Mouse (Mus musculus) limb, embryonic 15.5 days (tissue): ENCODE measurements around the gene Gm17087. TPM values are rescaled to one million over a fixed set of nuclear protein-coding genes. Genes with fewer than 3 reads are reported as not detected.

Experiments used
- ATAC-seq: fragments of 200-750 bp; cut with Nextera tagmentation; 2 replicates; pipeline ENCODE4 v1.8.0; 2017; ENCODE audit warnings: low read depth, moderate TSS enrichment; ENCODE audit not compliant: insufficient number of reproducible peaks, low FRiP score, low TSS enrichment
- H3K27ac ChIP-seq: fragments of 300-500 bp; sonication (generic); 2 replicates; pipeline ENCODE4 v1.5.1; 2015; ENCODE audit warnings: moderate library complexity, mild to moderate bottlenecking, inconsistent platforms
- H3K27me3 ChIP-seq: fragments of 300-500 bp; sonication (generic); 2 replicates; pipeline ENCODE4 v1.6.1; 2015; ENCODE audit warnings: inconsistent platforms
- H3K36me3 ChIP-seq: fragments of 300-500 bp; sonication (generic); 2 replicates; pipeline ENCODE4 v1.6.1; 2015; ENCODE audit warnings: inconsistent platforms
- H3K4me1 ChIP-seq: fragments of 300-500 bp; sonication (generic); 2 replicates; pipeline ENCODE4 v1.6.1; 2015; ENCODE audit warnings: inconsistent platforms
- H3K4me2 ChIP-seq: fragments of 300-500 bp; sonication (generic); 2 replicates; pipeline ENCODE4 v1.6.1; 2015; ENCODE audit warnings: mild to moderate bottlenecking, inconsistent platforms
- H3K4me3 ChIP-seq: fragments of 300-500 bp; sonication (generic); 2 replicates; pipeline ENCODE4 v1.5.1; 2015; ENCODE audit warnings: mild to moderate bottlenecking, inconsistent platforms
- H3K9ac ChIP-seq: fragments of 300-500 bp; sonication (generic); 2 replicates; pipeline ENCODE4 v1.6.1; 2015; ENCODE audit warnings: inconsistent platforms
- H3K9me3 ChIP-seq: fragments of 300-500 bp; sonication (generic); 2 replicates; pipeline ENCODE4 v1.6.1; 2016; ENCODE audit warnings: inconsistent platforms
- WGBS: fragments of 180-500 bp; shearing (Covaris S2); methylation state at CpG from one replicate; pipeline ENCODE4 v1.1.7; 2015; 5-methylcytosine and 5-hydroxymethylcytosine counted together
- polyA plus RNA-seq: library from polyadenylated mRNA; unstranded; fragments of >200 nt; fragmentation: Nextera tagmentation; extraction: Ambion mirVana; gene quantifications from 2 replicates; pipeline ENCODE4 v1.2.1, GENCODE M21; 2015

Gene Gm17087
- polyA plus RNA-seq, 1 experiment from 2014 or later = not detected

GRCm38 (mm10) chr17:8562101-8562885 lies 4.5 kb downstream of the Gm17087 start:
- Histone ChIP-seq H3K4me1 (no peaks in the 10 kb centered on the region), H3K4me2 (no peak overlapping the region), H3K27me3 (no peaks in the 10 kb centered on the region), H3K27ac (no peak overlapping the region), H3K4me3 (no peak overlapping the region), H3K9ac (no peak overlapping the region), H3K36me3 (no peaks in the 10 kb centered on the region), H3K9me3 (no peaks in the 10 kb centered on the region)
- no peak for ATAC-seq
- WGBS = 82% methylated on average over 14 of the region's 14 CpGs

- no peak for ATAC-seq
- Histone ChIP-seq H3K4me3 (no peak overlapping the region), H3K4me1 (no peaks in the 10 kb centered on the region; the same call in 1 of the 2 replicates), H3K27me3 (no peaks in the 10 kb centered on the region), H3K9ac (no peak overlapping the region), H3K27ac (no peak overlapping the region), H3K36me3 (no peaks in the 10 kb centered on the region), H3K4me2 (no peak overlapping the region), H3K9me3 (no peaks in the 10 kb centered on the region)
- WGBS = 76% methylated on average over 8 of the region's 8 CpGs
Measured at GRCm38 (mm10) chr17:8557926-8558325, 8.8 kb downstream of the Gm17087 start.

GRCm38 (mm10) chr17:8556223-8556622 lies 10.5 kb downstream of the Gm17087 start:
- no peaks in the 10 kb centered on the region for H3K36me3 ChIP-seq
- no peak overlapping the region for H3K27ac ChIP-seq
- H3K4me3 ChIP-seq = no peak overlapping the region
- ATAC-seq = no peak
- H3K9ac ChIP-seq = no peak overlapping the region
- 75% methylated on average over 6 of the region's 6 CpGs for WGBS
- H3K27me3 ChIP-seq = no peaks in the 10 kb centered on the region
- peaks cover 3% of the 10 kb centered on the region; the same call in 1 of the 2 replicates for H3K4me1 ChIP-seq
- no peak overlapping the region for H3K4me2 ChIP-seq
- no peaks in the 10 kb centered on the region for H3K9me3 ChIP-seq

GRCm38 (mm10) chr17:8555785-8556184 lies 11.0 kb downstream of the Gm17087 start:
- H3K4me2 ChIP-seq = no peak overlapping the region
- no peaks in the 10 kb centered on the region for H3K27me3 ChIP-seq
- H3K9ac ChIP-seq = no peak overlapping the region
- H3K4me3 ChIP-seq = no peak overlapping the region
- no peaks in the 10 kb centered on the region for H3K36me3 ChIP-seq
- H3K9me3 ChIP-seq = no peaks in the 10 kb centered on the region
- H3K27ac ChIP-seq = no peak overlapping the region
- peaks cover 3% of the 10 kb centered on the region; the same call in 1 of the 2 replicates for H3K4me1 ChIP-seq
- WGBS = 72% methylated on average over 9 of the region's 9 CpGs
- ATAC-seq = no peak

- Histone ChIP-seq H3K27ac (no peak overlapping the region), H3K9me3 (no peaks in the 10 kb centered on the region), H3K4me1 (peaks cover 3% of the 10 kb centered on the region; the same call in 1 of the 2 replicates), H3K27me3 (no peaks in the 10 kb centered on the region), H3K9ac (no peak overlapping the region), H3K4me3 (no peak overlapping the region), H3K4me2 (no peak overlapping the region), H3K36me3 (no peaks in the 10 kb centered on the region)
- no peak for ATAC-seq
- WGBS = 78% methylated on average over 6 of the region's 6 CpGs
Measured at GRCm38 (mm10) chr17:8554219-8554618, 12.5 kb downstream of the Gm17087 start.

GRCm38 (mm10) chr17:8553601-8554000 lies 13.1 kb downstream of the Gm17087 start:
- Histone ChIP-seq H3K9ac (no peak overlapping the region), H3K27me3 (no peaks in the 10 kb centered on the region), H3K4me2 (no peak overlapping the region), H3K9me3 (no peaks in the 10 kb centered on the region), H3K36me3 (no peaks in the 10 kb centered on the region), H3K4me3 (no peak overlapping the region), H3K27ac (no peak overlapping the region), H3K4me1 (peaks cover 3% of the 10 kb centered on the region; the same call in 1 of the 2 replicates)
- ATAC-seq = no peak
- 76% methylated on average over 3 of the region's 3 CpGs for WGBS

GRCm38 (mm10) chr17:8552346-8553035 lies 14.3 kb downstream of the Gm17087 start:
- WGBS = 72% methylated on average over 8 of the region's 8 CpGs

GRCm38 (mm10) chr17:8551641-8552040 lies 15.1 kb downstream of the Gm17087 start:
- Histone ChIP-seq H3K9ac (no peak overlapping the region), H3K4me3 (no peak overlapping the region), H3K4me2 (no peak overlapping the region), H3K36me3 (no peaks in the 10 kb centered on the region), H3K4me1 (peaks cover 3% of the 10 kb centered on the region; the same call in 1 of the 2 replicates), H3K27me3 (no peaks in the 10 kb centered on the region), H3K9me3 (no peaks in the 10 kb centered on the region), H3K27ac (no peak overlapping the region)
- ATAC-seq = no peak
- WGBS = 60% methylated on average over 3 of the region's 3 CpGs

More at GRCm38 (mm10) chr17:8552346-8553035, 14.3 kb downstream of the Gm17087 start:
- Histone ChIP-seq H3K27ac (no peak overlapping the region), H3K27me3 (no peaks in the 10 kb centered on the region), H3K9ac (no peak overlapping the region), H3K4me3 (no peak overlapping the region), H3K4me2 (no peak overlapping the region), H3K4me1 (peaks cover 3% of the 10 kb centered on the region; the same call in 1 of the 2 replicates), H3K36me3 (no peaks in the 10 kb centered on the region), H3K9me3 (no peaks in the 10 kb centered on the region)
- ATAC-seq = no peak

GRCm38 (mm10) chr17:8548733-8549132 lies 18.0 kb downstream of the Gm17087 start:
- 88% methylated on average over 4 of the region's 4 CpGs for WGBS
- Histone ChIP-seq H3K4me3 (no peak overlapping the region), H3K9ac (no peak overlapping the region), H3K9me3 (no peaks in the 10 kb centered on the region), H3K4me2 (no peak overlapping the region), H3K27me3 (no peaks in the 10 kb centered on the region), H3K36me3 (no peaks in the 10 kb centered on the region), H3K4me1 (peaks cover 3% of the 10 kb centered on the region; the same call in 1 of the 2 replicates), H3K27ac (no peak overlapping the region)
- ATAC-seq = no peak

DNA sequence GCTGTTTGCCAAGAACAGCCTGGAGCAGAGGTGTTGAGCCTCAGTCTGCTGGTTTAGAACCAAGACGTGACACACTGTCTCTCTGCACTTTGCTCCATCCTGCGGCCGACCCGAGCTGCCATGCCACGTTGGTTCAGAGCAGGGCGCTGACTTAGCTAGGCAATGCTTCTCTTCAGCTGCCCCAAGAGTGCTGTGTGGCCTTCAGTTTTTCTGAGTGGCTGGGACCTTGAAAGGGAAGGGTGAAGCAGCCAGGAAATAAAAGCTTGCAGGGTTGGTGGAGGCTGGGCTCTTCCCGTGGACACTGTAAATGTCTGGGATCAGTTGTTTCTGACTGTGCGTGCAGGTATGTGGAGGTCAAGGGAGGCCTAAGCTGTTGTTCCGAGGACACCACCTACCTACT lies 20.4 kb downstream of the Gm17087 start:
- H3K4me1 ChIP-seq = peaks cover 7% of the 10 kb centered on the region; the same call in 1 of the 2 replicates
- no peak overlapping the region for H3K9ac ChIP-seq

GRCm38 (mm10) chr17:8541974-8542538 lies 24.7 kb downstream of the Gm17087 start:
- Histone ChIP-seq H3K4me1 (peaks cover 7% of the 10 kb centered on the region; the same call in 1 of the 2 replicates), H3K4me2 (no peak overlapping the region), H3K27me3 (no peaks in the 10 kb centered on the region), H3K4me3 (no peak overlapping the region), H3K9ac (no peak overlapping the region), H3K36me3 (no peaks in the 10 kb centered on the region), H3K27ac (no peak overlapping the region), H3K9me3 (no peaks in the 10 kb centered on the region)
- no peak for ATAC-seq
- WGBS = 38% methylated on average over 14 of the region's 14 CpGs

More for the DNA sequence above, 20.4 kb downstream of the Gm17087 start:
- H3K4me2 ChIP-seq = no peak overlapping the region
- 80% methylated on average over 9 of the region's 9 CpGs for WGBS
- H3K27me3 ChIP-seq = no peaks in the 10 kb centered on the region
- no peak for ATAC-seq
- H3K9me3 ChIP-seq = no peaks in the 10 kb centered on the region
- H3K27ac ChIP-seq = no peak overlapping the region
- H3K4me3 ChIP-seq = no peak overlapping the region
- H3K36me3 ChIP-seq = no peaks in the 10 kb centered on the region

- Histone ChIP-seq H3K27ac (no peak overlapping the region), H3K36me3 (no peaks in the 10 kb centered on the region), H3K4me2 (no peak overlapping the region), H3K4me1 (peaks cover 7% of the 10 kb centered on the region; the same call in 1 of the 2 replicates), H3K9ac (no peak overlapping the region), H3K9me3 (no peaks in the 10 kb centered on the region), H3K4me3 (no peak overlapping the region), H3K27me3 (no peaks in the 10 kb centered on the region)
- ATAC-seq = no peak
- WGBS = 71% methylated on average over 3 of the region's 3 CpGs
Measured at GRCm38 (mm10) chr17:8538102-8538501, 28.6 kb downstream of the Gm17087 start.
